Mouse (Mus musculus) ZHBTc4 (cell line): ENCODE measurements around the gene Prcc.
A peak's percentile ranks its signal among the peaks of the same experiment; 100 is the strongest.
"Not testable (repeated sequence)": the region's sequence is repeated elsewhere in the genome, so short reads cannot be mapped to it uniquely, and the experiment has no call there.

Experiments used
- DNase-seq: peaks from one replicate; pipeline ENCODE4 v3.0.0-alpha.2; 2011; ENCODE audit warnings: low read depth, low spot score

The Prcc gene

GRCm38 (mm10) chr3:87846186-87846585 lies 39.2 kb downstream of the Prcc start:
- no peak for DNase-seq

GRCm38 (mm10) chr3:87844981-87845380 lies 40.4 kb downstream of the Prcc start:
- no peak for DNase-seq

- DNase-seq, result no peak
Measured at GRCm38 (mm10) chr3:87840858-87841257, 44.5 kb downstream of the Prcc start.

- peak; percentile 86 for DNase-seq
Measured at GRCm38 (mm10) chr3:87838622-87839021, 46.8 kb downstream of the Prcc start.

- peak; percentile 40 for DNase-seq
Measured at GRCm38 (mm10) chr3:87833482-87833881, 51.9 kb downstream of the Prcc start.

- DNase-seq, result no peak
Measured at GRCm38 (mm10) chr3:87832109-87832859, 53.1 kb downstream of the Prcc start.

GRCm38 (mm10) chr3:87829025-87829424 lies 56.4 kb downstream of the Prcc start:
- peak; percentile 50 for DNase-seq

- no peak for DNase-seq
Measured at GRCm38 (mm10) chr3:87828435-87828834, 57.0 kb downstream of the Prcc start.

- not testable (repeated sequence) for DNase-seq
Measured at GRCm38 (mm10) chr3:87824206-87824605, 61.2 kb downstream of the Prcc start, which contains the start of gene Pear1. Gene Pear1 (minus strand): TSS chr3:87824306.

- no peak for DNase-seq
Measured at GRCm38 (mm10) chr3:87818226-87818625, 67.2 kb downstream of the Prcc start.

- peak; percentile 92 for DNase-seq
Measured at GRCm38 (mm10) chr3:87816646-87817093, 68.7 kb downstream of the Prcc start.

- no peak for DNase-seq
Measured at GRCm38 (mm10) chr3:87816166-87816565, 69.2 kb downstream of the Prcc start.

GRCm38 (mm10) chr3:87812873-87813272 lies 72.5 kb downstream of the Prcc start:
- no peak for DNase-seq

- DNase-seq, result no peak
Measured at GRCm38 (mm10) chr3:87812413-87812812, 73.0 kb downstream of the Prcc start.

GRCm38 (mm10) chr3:87811297-87811696 lies 74.1 kb downstream of the Prcc start:
- DNase-seq, result no peak

- peak; percentile 65 for DNase-seq
Measured at GRCm38 (mm10) chr3:87809322-87809962, 76.0 kb downstream of the Prcc start.
